Comparison of ENCODE assay signal across 24 mouse cellular contexts in genomic region chr2:35070275-35070674, GRCm38 (mm10). TPM values are rescaled to one million over a fixed set of nuclear protein-coding genes. Genes with fewer than 3 reads are reported as not detected.
"Had no signal": no experiment of that assay in that cellular context is flagged by ENCODE, and none has a peak within 500 bp of the region (broad histone marks: within the 10 kb centered on the region; RNA-seq: fewer than 3 reads in every experiment).

No protein-coding gene starts in this region.

- DNase-seq: lung, adult 18-20 months; lung, embryonic 14.5 days; lung, postnatal 14 days; lung, postnatal 4 days; midbrain, embryonic 14.5 days; retina, postnatal 1 day; right cerebral cortex, adult 18-20 months; right cerebral cortex, postnatal 25 days; right cerebral cortex, postnatal 4 days; spleen, adult 18-20 months; thymus, adult 18-20 months; thymus, postnatal 14 days; thymus, postnatal 36 days had no signal

- H3K4me2 ChIP-seq: lung, embryonic 14.5 days; midbrain, embryonic 12.5 days; neural tube, embryonic 13.5 days; neural tube, embryonic 15.5 days had no signal

- H3K36me3 ChIP-seq: midbrain, embryonic 10.5 days; midbrain, embryonic 12.5 days; neural tube, embryonic 13.5 days; neural tube, embryonic 15.5 days had no signal

- H3K4me1 ChIP-seq: midbrain, embryonic 10.5 days; midbrain, embryonic 12.5 days; neural tube, embryonic 13.5 days; neural tube, embryonic 15.5 days had no signal

- H3K9ac ChIP-seq: lung, embryonic 14.5 days; midbrain, embryonic 12.5 days; neural tube, embryonic 13.5 days; neural tube, embryonic 15.5 days had no signal

- H3K27ac ChIP-seq: midbrain, embryonic 10.5 days; midbrain, embryonic 12.5 days; neural tube, embryonic 13.5 days; neural tube, embryonic 15.5 days had no signal

- H3K27me3 ChIP-seq: midbrain, embryonic 12.5 days; neural tube, embryonic 13.5 days; neural tube, embryonic 15.5 days had no signal

- H3K4me3 ChIP-seq: midbrain, embryonic 10.5 days; midbrain, embryonic 12.5 days; myocyte; neural tube, embryonic 13.5 days; neural tube, embryonic 15.5 days had no signal

- ATAC-seq: midbrain, embryonic 16.5 days had no signal

RNA-seq across cellular contexts. Expression of gene Hc, which starts 9.0 kb away (rescaled TPM):
- total RNA-seq: megakaryocyte, adult 5-6 weeks; megakaryocyte-erythroid progenitor cell, adult 5-6 weeks had no signal
- polyA plus RNA-seq: myocyte; neural tube, embryonic 11.5 days; neural tube, embryonic 13.5 days; small intestine, adult 2 months; stomach, embryonic 14.5 days had no signal

RNA-seq across cellular contexts. Expression of gene AI182371, which starts 31.1 kb away (rescaled TPM):
- polyA plus RNA-seq: lung, embryonic 14.5 days; neural tube, embryonic 11.5 days had no signal
